Mouse (Mus musculus) C2C12 (cell line): ENCODE data around the gene Dcst2.

Experiments
- CEBPB ChIP-seq: IDR thresholded peaks from one replicate; pipeline ENCODE4 v1.6.1; 2011; ENCODE audit warnings: low read depth, mild to moderate bottlenecking, control low read depth, moderate library complexity
- CTCF ChIP-seq: IDR thresholded peaks from one replicate; pipeline ENCODE4 v1.5.1; 2011; ENCODE audit not compliant: control insufficient read depth, insufficient read depth, insufficient read length
- MAX ChIP-seq: IDR thresholded peaks from one replicate; pipeline ENCODE4 v1.6.1; 2011; ENCODE audit warnings: mild to moderate bottlenecking, control low read depth
- MYOD1 ChIP-seq: IDR thresholded peaks from one replicate; pipeline ENCODE4 v1.6.1; 2011; ENCODE audit warnings: low read depth; ENCODE audit not compliant: control insufficient read depth, insufficient read length
- MYOG ChIP-seq: IDR thresholded peaks from one replicate; pipeline ENCODE4 v1.6.1; 2011; ENCODE audit not compliant: control insufficient read depth, insufficient read length; ENCODE audit errors: extremely low read depth
- USF1 ChIP-seq: IDR thresholded peaks from one replicate; pipeline ENCODE4 v1.6.1; 2011; ENCODE audit warnings: low read depth, mild to moderate bottlenecking, control low read depth, moderate library complexity

DNA sequence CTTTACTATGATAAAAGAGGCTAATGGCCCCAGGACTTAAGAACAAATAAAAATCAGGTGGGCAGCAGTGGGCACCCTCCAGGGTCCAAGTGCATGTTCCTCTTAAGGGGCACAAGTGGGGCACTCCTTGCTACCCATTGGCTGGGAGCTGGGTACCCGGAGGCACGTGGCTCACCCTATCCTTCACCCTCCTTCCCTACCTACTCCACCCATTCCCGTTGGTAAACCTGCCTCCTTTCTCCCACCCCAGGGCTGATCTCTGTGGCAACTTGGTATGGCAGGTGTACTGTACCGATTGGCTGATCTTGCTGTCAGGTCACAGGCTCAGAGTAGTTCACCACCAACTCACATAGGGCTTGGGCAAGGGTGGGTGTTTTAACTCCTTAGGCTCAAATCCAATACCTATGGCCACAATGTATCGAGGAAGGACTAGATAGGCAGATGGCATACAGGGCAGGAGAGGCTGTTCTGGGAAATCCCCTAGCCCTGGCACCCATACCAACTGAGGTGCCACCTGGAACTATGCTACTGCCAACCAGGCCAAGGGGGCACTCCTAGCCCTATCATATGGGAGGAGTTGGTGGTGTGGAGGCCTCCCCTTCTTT lies 22.0 kb downstream of the Dcst2 start:
- TF ChIP-seq CTCF (no peak), CEBPB (no peak), MYOD1 (no peak), MAX (no peak), MYOG (no peak), USF1 (no peak)
